Mouse (Mus musculus) lung, embryonic 14.5 days (tissue): Measurements from ENCODE around the gene Nop56. TPM values are rescaled to one million over a fixed set of nuclear protein-coding genes. Genes with fewer than 3 reads are reported as not detected.

Source experiments
- ATAC-seq: fragments of 200-750 bp; cut with Nextera tagmentation; 2 replicates; pipeline ENCODE4 v1.8.0; 2017; ENCODE audit warnings: mild to moderate bottlenecking, moderate TSS enrichment, moderate library complexity; ENCODE audit not compliant: insufficient read depth
- DNase-seq: peaks from one replicate; pipeline ENCODE4 v3.0.0-alpha.2; 2015
- H3K27ac ChIP-seq: fragments of 300-500 bp; sonication (generic); 2 replicates; pipeline ENCODE4 v1.5.1; 2014; ENCODE audit warnings: low read depth, mild to moderate bottlenecking, moderate library complexity
- H3K27me3 ChIP-seq: fragments of 300-500 bp; sonication (generic); 2 replicates; pipeline ENCODE4 v1.6.1; 2014; ENCODE audit warnings: low read length, control low read depth; ENCODE audit not compliant: insufficient read depth
- H3K36me3 ChIP-seq: fragments of 300-500 bp; sonication (generic); 2 replicates; pipeline ENCODE4 v1.6.1; 2014; ENCODE audit warnings: control low read depth; ENCODE audit not compliant: insufficient read depth
- H3K4me1 ChIP-seq: fragments of 300-500 bp; sonication (generic); 2 replicates; pipeline ENCODE4 v1.6.1; 2014; ENCODE audit warnings: antibody characterized with exemption, control low read depth; ENCODE audit not compliant: insufficient read depth
- H3K4me2 ChIP-seq: fragments of 300-500 bp; sonication (generic); 2 replicates; pipeline ENCODE4 v1.6.1; 2014; ENCODE audit warnings: mild to moderate bottlenecking
- H3K4me3 ChIP-seq: fragments of 300-500 bp; sonication (generic); 2 replicates; pipeline ENCODE4 v1.5.1; 2014; ENCODE audit warnings: low read depth, low read length
- H3K9ac ChIP-seq: fragments of 300-500 bp; sonication (generic); 2 replicates; pipeline ENCODE4 v1.6.1; 2014
- H3K9me3 ChIP-seq: fragments of 300-500 bp; sonication (generic); 2 replicates; pipeline ENCODE4 v1.6.1; 2016; ENCODE audit warnings: low read depth, low read length, control low read depth
- CTCF ChIP-seq: IDR thresholded peaks from 2 replicates; pipeline ENCODE4 v1.5.1; 2016; ENCODE audit warnings: antibody characterized with exemption, low read depth
- WGBS: fragments of 180-500 bp; shearing (Covaris S2); extraction: QIAGEN DNeasy Blood & Tissue Kit; methylation state at CpG from one replicate; pipeline ENCODE4 v1.1.7; 2014; 5-methylcytosine and 5-hydroxymethylcytosine counted together
- polyA plus RNA-seq: library from polyadenylated mRNA; unstranded; fragments of >200 nt; fragmentation: Nextera tagmentation; extraction: Ambion mirVana; gene quantifications from 2 replicates; pipeline ENCODE4 v1.2.1, GENCODE M21; 2014

Nop56 gene
- polyA plus RNA-seq, 1 experiment from 2014 or later, result 318 TPM

GRCm38 (mm10) chr2:130294936-130295277 is 20.7 kb downstream of the Nop56 start, which contains the start of gene Ebf4:
Gene Ebf4 (plus strand): TSS chr2:130295169.
- 1% methylated on average over 30 of the region's 39 CpGs for WGBS
- Histone ChIP-seq H3K4me2 (peak within 1 kb of the TSS; percentile 76), H3K36me3 (peaks cover 4% of the 10 kb centered on the region; the same call in 1 of the 2 replicates), H3K4me1 (peaks cover 4% of the 10 kb centered on the region; the same call in 1 of the 2 replicates), H3K9me3 (no peaks in the 10 kb centered on the region), H3K27me3 (peaks cover 24% of the 10 kb centered on the region), H3K27ac (peak within 1 kb of the TSS; percentile 50; the same call in 1 of the 2 replicates), H3K9ac (peak within 1 kb of the TSS; percentile 71), H3K4me3 (peak within 1 kb of the TSS; percentile 71)
- DNase-seq, result peak; percentile 81
- TF ChIP-seq CTCF, result no peak
- peak; percentile 76 for ATAC-seq

DNA sequence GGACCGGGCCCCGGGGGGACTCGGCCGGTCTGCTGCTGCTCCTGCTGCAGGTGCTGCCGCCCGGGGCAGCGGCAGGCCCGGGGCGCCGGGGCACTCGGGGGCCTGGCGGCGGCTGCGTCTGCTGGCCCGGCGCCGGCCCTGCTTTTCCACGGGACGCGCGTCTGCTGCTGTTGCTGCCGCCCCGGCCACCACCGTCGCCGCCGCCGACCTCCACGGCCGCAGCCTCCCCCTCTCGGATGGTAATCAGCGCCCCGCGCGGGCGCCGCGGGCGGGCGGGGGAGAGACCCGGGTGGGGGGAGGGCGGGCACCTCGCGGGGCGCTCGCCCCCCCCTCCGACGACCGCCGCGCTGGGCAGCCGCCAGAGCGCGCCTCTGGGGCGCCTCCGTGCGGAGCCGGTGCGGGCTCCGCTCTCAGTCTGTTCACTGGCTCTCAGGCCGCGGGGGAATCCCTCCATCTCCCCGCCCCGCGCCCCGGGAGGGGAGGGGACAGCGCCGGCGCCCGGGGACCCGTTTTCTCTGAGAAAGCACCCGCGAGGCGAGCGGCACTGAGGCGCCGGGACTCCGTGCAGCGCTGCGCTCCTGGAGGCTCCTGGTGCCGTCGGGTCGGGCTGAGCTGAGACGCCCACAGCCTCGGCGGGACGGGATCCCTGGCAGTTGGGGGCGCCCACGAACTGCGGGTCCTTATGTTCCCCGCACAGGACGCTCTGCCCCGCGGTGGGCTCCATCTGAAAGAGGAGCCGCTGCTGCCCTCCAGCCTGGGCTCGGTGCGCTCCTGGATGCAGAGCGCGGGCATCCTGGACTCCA is 21.3 kb downstream of the Nop56 start:
- Histone ChIP-seq H3K36me3 (peaks cover 4% of the 10 kb centered on the region; the same call in 1 of the 2 replicates), H3K9ac (peak overlapping the region; percentile 71), H3K4me1 (peaks cover 4% of the 10 kb centered on the region; the same call in 1 of the 2 replicates), H3K9me3 (no peaks in the 10 kb centered on the region), H3K27ac (peak overlapping the region; percentile 50; the same call in 1 of the 2 replicates), H3K4me3 (peak overlapping the region; percentile 71), H3K27me3 (peaks cover 24% of the 10 kb centered on the region), H3K4me2 (peak overlapping the region; percentile 76)
- DNase-seq (peak; percentile 76), ATAC-seq (peak; percentile 50)
- WGBS, result under 1% methylated on average over 59 of the region's 99 CpGs
- peak; percentile 13; the same call in 1 of the 2 replicates for TF ChIP-seq CTCF

DNA sequence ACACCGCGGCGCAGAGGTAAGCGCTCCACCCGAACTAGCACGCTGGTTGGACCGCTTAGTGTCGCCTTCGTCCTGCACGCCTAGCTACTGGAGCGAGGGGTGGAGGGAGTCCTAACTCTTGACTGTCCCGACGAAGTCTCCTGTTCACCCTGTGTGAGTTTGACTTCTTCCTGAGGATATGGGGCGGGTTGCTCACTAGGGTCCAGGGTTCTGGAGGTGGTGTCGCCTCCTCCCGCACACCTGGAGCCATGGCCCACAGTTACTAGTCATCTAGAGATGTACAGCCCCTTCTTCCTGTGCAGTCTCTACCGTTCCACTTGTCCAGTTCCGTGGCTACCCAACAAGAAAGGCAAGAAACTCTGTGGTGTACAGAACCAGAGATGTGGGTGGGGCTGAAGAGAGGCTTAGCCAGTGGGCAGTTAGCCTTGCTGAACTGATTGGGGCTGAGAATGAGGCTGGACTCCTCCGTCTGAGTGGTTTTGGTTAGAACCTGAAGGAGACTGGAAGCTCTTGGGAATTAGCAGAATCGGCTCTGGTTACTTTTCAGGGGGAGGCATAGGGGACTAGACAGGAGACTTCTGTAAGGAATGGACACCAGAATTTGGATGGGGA is 22.0 kb downstream of the Nop56 start:
- Histone ChIP-seq H3K36me3 (peaks cover 4% of the 10 kb centered on the region; the same call in 1 of the 2 replicates), H3K9ac (peak overlapping the region; percentile 71), H3K9me3 (no peaks in the 10 kb centered on the region), H3K27me3 (peaks cover 24% of the 10 kb centered on the region), H3K4me2 (peak overlapping the region; percentile 76), H3K4me3 (peak overlapping the region; percentile 71), H3K27ac (no peak overlapping the region), H3K4me1 (peaks cover 4% of the 10 kb centered on the region; the same call in 1 of the 2 replicates)
- WGBS, result 2% methylated on average over 20 of the region's 20 CpGs
- no peak for TF ChIP-seq CTCF
- peak; percentile 36 for DNase-seq
- peak; percentile 28; the same call in 1 of the 2 replicates for ATAC-seq

- no peak overlapping the region for H3K9ac ChIP-seq
- H3K4me1 ChIP-seq, result peaks cover 4% of the 10 kb centered on the region; the same call in 1 of the 2 replicates
- H3K4me2 ChIP-seq, result no peak overlapping the region
- no peak overlapping the region for H3K4me3 ChIP-seq
- H3K27me3 ChIP-seq, result peaks cover 24% of the 10 kb centered on the region
- H3K27ac ChIP-seq, result no peak overlapping the region
- TF ChIP-seq CTCF, result no peak
- peaks cover 4% of the 10 kb centered on the region; the same call in 1 of the 2 replicates for H3K36me3 ChIP-seq
- H3K9me3 ChIP-seq, result no peaks in the 10 kb centered on the region
- no peak for DNase-seq
- 81% methylated on average over 9 of the region's 9 CpGs for WGBS
- no peak for ATAC-seq
These were observed 23.4 kb downstream of the Nop56 start for GRCm38 (mm10) chr2:130297580-130297979.

DNA sequence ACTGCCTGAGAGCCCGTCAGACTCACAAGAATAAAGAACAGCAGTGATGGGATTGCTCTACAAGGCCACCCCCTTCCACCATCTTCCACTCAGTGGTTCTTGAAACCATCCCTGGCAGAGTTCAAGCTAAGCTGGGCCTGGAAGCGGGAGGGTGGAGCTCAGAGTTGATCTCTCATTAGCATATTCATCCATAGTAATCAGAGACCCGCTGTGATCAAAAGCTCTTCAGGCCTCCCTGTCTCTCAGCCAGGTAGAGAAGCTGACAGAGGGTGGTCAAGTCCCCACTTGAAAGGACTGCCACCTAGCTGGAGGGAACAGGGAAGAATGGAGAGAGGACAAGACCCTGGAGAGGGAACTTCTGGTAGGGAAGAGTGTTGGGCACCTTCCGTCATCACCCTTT is 28.8 kb downstream of the Nop56 start:
- ATAC-seq (no peak), DNase-seq (no peak)
- Histone ChIP-seq H3K4me3 (no peak overlapping the region), H3K4me1 (no peaks in the 10 kb centered on the region), H3K27ac (no peak overlapping the region), H3K4me2 (no peak overlapping the region), H3K27me3 (no peaks in the 10 kb centered on the region), H3K36me3 (peaks cover 32% of the 10 kb centered on the region; the same call in 1 of the 2 replicates), H3K9ac (no peak overlapping the region), H3K9me3 (no peaks in the 10 kb centered on the region)
- WGBS, result 62% methylated on average over 4 of the region's 4 CpGs
- TF ChIP-seq CTCF, result no peak

DNA sequence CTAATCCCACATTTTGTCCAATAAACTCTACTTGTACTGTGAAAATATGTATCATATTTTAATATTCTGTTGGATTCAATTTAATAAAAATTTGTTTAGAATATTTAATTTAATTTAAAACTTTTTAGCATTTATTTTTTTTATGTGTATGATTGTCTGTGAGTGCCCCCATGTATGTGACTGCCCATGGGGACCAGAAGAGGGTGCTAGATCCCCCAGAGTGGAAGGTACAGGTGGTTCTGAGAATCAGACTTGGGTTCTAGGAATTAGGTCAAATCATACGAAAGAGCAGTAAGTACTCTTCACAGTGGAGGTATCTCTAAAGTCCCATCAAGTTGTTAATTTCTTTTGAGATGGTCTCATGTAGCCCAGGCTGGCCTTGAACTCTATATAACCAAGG is 52.8 kb downstream of the Nop56 start:
- Histone ChIP-seq H3K4me3 (no peak overlapping the region), H3K27ac (no peak overlapping the region), H3K9me3 (no peaks in the 10 kb centered on the region), H3K4me2 (no peak overlapping the region), H3K9ac (no peak overlapping the region), H3K4me1 (no peaks in the 10 kb centered on the region), H3K36me3 (no peaks in the 10 kb centered on the region), H3K27me3 (no peaks in the 10 kb centered on the region)
- DNase-seq, result no peak
- no peak for TF ChIP-seq CTCF
- WGBS, result 66% methylated on average over 1 of the region's 1 CpGs
- ATAC-seq, result no peak

Other genes with a start within 250 kb of the Nop56 start
- not detected in 2 replicates for gene Tgm6, start 162.0 kb upstream of the Nop56 start, polyA plus RNA-seq
- gene Snrpb, start 95.0 kb upstream of the Nop56 start, polyA plus RNA-seq, result 691 and 703 TPM in 2 replicates
- not detected in 2 replicates for gene Tmc2, start 79.2 kb upstream of the Nop56 start, polyA plus RNA-seq
- 136 and 151 TPM in 2 replicates for gene Idh3b, start 10.1 kb downstream of the Nop56 start, polyA plus RNA-seq
- 1.9 and 2.3 TPM in 2 replicates for gene Ebf4, start 20.7 kb downstream of the Nop56 start, polyA plus RNA-seq
- gene Cpxm1, start 123.1 kb downstream of the Nop56 start, polyA plus RNA-seq, result 49.1 and 59.0 TPM in 2 replicates
- gene Gm28372, start 130.8 kb downstream of the Nop56 start, polyA plus RNA-seq, result not detected in 2 replicates
- not detected in 2 replicates for gene 1700020A23Rik, start 130.8 kb downstream of the Nop56 start, polyA plus RNA-seq
- gene Tmem239, start 132.0 kb downstream of the Nop56 start, polyA plus RNA-seq, result not detected in 2 replicates
- gene Vps16, start 149.9 kb downstream of the Nop56 start, polyA plus RNA-seq, result 63.3 and 66.0 TPM in 2 replicates
- gene Pced1a, start 150.3 kb downstream of the Nop56 start, polyA plus RNA-seq, result 10.8 and 13.5 TPM in 2 replicates
- 91.5 and 99.3 TPM in 2 replicates for gene Ptpra, start 175.8 kb downstream of the Nop56 start, polyA plus RNA-seq